Mouse (Mus musculus) A20 (cell line): Measurements from ENCODE around the gene Apbb2.

ENCODE experiments used
- DNase-seq: peaks from one replicate; pipeline ENCODE4 v3.0.0-alpha.2; 2011; ENCODE audit warnings: low read depth, low spot score

Gene Apbb2

GRCm38 (mm10) chr5:66602287-66602820 lies 16.2 kb downstream of the Apbb2 start:
- DNase-seq, result peak; percentile 23

GRCm38 (mm10) chr5:66600415-66600814 lies 18.2 kb downstream of the Apbb2 start:
- DNase-seq, result no peak

GRCm38 (mm10) chr5:66599888-66600287 lies 18.7 kb downstream of the Apbb2 start:
- DNase-seq, result no peak

GRCm38 (mm10) chr5:66596296-66596695 lies 22.3 kb downstream of the Apbb2 start:
- no peak for DNase-seq

GRCm38 (mm10) chr5:66594881-66595280 lies 23.7 kb downstream of the Apbb2 start:
- no peak for DNase-seq

- DNase-seq, result no peak
These were observed 32.3 kb downstream of the Apbb2 start for GRCm38 (mm10) chr5:66586236-66586745.

GRCm38 (mm10) chr5:66583019-66583406 lies 35.6 kb downstream of the Apbb2 start:
- DNase-seq, result no peak

GRCm38 (mm10) chr5:66582281-66583018 lies 36.1 kb downstream of the Apbb2 start:
- no peak for DNase-seq

GRCm38 (mm10) chr5:66579066-66579465 lies 39.5 kb downstream of the Apbb2 start:
- no peak for DNase-seq

- no peak for DNase-seq
These were observed 42.3 kb downstream of the Apbb2 start for GRCm38 (mm10) chr5:66576299-66576698.

GRCm38 (mm10) chr5:66575148-66575547 lies 43.4 kb downstream of the Apbb2 start:
- no peak for DNase-seq

- DNase-seq, result no peak
These were observed 45.3 kb downstream of the Apbb2 start for GRCm38 (mm10) chr5:66573266-66573665.

- no peak for DNase-seq
These were observed 46.3 kb downstream of the Apbb2 start for GRCm38 (mm10) chr5:66572086-66572855.

GRCm38 (mm10) chr5:66570709-66571108 lies 47.9 kb downstream of the Apbb2 start:
- no peak for DNase-seq

GRCm38 (mm10) chr5:66569141-66569801 lies 49.3 kb downstream of the Apbb2 start:
- no peak for DNase-seq

GRCm38 (mm10) chr5:66568002-66568401 lies 50.6 kb downstream of the Apbb2 start:
- DNase-seq, result no peak

GRCm38 (mm10) chr5:66567424-66567823 lies 51.2 kb downstream of the Apbb2 start:
- no peak for DNase-seq

- no peak for DNase-seq
These were observed 58.9 kb downstream of the Apbb2 start for GRCm38 (mm10) chr5:66559591-66560175.

GRCm38 (mm10) chr5:66558094-66558493 lies 60.5 kb downstream of the Apbb2 start:
- no peak for DNase-seq

- no peak for DNase-seq
These were observed 64.7 kb downstream of the Apbb2 start for GRCm38 (mm10) chr5:66553933-66554332.

- no peak for DNase-seq
These were observed 66.3 kb downstream of the Apbb2 start for GRCm38 (mm10) chr5:66552246-66552645.

- DNase-seq, result no peak
These were observed 68.3 kb downstream of the Apbb2 start for GRCm38 (mm10) chr5:66550292-66550691.
